Mouse (Mus musculus): ENCODE data around the gene Ephb3.
A peak's percentile ranks its signal among the peaks of the same experiment; 100 is the strongest.
"Not testable (repeated sequence)": the region's sequence is repeated elsewhere in the genome, so short reads cannot be mapped to it uniquely, and the experiment has no call there.

Gene Ephb3

DNA sequence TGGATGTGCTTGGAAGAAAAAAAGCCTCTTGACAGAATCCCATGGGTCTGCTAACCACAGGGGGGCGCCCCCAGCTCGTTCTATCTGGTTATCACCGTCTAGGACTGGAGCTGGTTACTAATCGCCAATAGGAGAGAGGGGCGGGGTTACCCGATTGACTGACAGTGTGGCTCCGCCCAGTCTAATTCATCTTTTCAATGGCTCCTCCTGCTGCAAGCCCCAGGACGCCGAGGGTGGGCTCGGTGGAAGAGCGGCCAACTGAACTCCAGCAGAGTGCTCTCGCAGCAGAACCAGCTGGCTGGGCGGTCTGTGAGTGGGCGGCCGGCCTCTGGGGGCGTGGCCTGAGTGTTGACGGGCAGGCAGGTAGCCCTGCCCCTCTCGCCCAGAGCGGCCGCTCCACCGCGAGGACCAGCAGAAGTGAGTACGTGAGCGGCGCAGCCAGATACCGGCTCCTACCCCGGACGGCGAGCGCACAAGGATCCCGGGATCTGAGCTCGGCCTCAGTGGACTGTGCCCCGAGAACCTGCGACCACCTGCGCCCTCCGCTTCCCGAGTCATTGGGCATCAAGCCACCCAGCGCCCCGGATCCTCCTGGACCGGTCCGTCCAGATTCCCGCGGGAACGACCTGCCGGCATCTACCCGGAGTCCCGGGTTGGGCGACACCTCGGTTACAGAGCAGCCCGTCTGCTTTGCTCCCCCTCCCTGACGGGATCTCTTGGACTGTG lies at the start of gene Ephb3:
Ephb3 (plus strand) TSS at position 389 of the 726 bp plus-strand sequence.
- peak; percentile 98 for DNase-seq (ENCODE audit: low spot score)

DNA sequence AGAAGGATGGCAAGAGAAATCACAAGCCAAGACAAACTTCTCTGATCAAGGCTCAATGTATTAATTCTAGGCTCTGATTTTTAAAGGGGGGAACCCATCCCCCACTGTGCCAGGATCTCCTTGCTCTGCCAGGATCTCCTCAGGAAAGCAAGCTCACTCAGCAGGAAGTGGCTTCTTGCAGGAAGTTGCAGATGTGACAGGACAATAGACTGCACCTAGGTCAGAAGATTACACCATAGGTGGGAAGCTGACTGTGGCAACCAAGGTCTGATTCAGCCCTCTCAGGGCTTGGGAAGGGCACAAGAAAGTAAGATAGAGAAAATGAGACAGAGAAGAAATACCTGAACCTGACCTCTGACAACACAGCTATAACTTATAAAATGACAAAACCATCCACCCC lies 48.3 kb upstream of the Ephb3 start:
- not testable (repeated sequence) for DNase-seq (ENCODE audit: low spot score)

DNA sequence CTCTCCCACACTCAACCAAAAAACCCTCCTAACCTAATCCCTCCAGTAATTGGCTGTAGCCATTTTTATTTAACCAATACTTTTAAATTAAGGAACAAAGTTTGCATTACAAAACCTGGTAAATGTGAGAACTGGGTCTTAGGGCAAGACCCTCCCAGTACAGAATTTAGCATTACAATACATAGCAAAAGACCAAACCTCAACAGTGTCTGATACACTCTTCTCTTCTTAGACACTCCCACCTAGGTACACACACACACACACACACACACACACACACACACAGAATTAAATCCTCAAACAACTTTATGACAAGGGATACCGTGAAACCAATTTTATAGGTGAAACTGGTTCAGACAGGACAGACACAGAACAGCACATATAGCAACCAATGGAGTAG lies 45.3 kb upstream of the Ephb3 start:
- DNase-seq (ENCODE audit: low spot score), result not testable (repeated sequence)

DNA sequence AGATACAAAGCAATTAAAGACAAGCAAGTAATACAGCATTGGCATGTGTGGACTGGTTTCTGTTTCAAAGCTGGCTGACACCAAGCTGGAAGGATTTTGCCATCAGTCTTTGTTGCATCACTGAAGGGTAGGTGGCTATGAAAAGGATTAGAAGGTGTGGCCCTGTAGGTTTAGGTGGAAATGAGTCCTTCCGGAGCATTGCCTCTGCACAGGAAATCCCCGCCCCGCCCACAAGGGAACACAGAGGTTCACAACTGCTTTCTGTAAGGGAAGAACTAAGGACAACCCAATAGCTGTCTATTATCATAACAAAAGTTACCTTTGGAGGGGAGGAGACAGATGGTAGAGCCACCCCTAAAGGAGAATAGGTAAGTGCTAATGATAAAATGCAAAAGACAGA lies 41.1 kb upstream of the Ephb3 start:
- not testable (repeated sequence) for DNase-seq (ENCODE audit: low spot score)

DNA sequence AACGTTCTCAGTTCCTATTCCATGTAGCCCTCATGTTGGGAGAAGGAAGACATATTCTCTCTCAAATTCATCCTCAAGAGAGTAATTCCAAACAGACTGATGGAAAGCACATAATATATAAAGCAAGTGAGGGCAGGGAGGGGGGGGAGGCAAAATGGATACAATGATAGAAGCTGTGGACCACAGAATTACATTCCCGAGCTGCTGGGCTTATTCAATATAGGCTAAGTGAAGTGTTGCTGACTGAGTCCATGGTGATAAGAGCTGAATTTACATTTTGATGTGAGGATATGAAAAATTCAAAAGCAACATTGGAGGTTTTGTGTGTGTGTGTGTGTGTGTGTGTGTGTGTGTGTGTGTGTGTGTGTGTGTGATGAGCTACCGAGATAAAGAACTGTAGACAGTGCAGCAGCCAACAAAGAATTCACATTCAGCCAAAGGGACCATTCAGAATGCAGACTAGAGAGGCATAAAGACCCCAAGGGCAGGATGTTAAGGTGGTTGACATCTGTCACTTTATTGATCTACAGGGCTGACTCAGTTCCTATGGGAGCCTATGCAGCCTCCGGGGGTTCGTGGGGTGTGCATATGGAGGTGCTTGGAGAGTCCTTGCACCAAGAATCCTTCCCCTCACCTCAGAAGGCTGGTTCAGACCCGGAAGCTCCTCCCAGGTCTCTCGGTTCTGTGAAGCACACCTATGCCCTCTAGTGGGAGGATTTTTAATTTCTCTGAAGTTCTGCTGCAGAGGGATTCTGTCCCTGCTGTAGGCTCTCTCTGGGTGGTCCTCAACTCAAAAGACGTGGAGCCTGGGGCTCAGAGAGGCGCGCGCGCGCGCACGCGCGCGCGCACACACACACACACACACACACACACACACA lies 39.0 kb upstream of the Ephb3 start:
- peak; percentile 10 for DNase-seq (ENCODE audit: low spot score)

DNA sequence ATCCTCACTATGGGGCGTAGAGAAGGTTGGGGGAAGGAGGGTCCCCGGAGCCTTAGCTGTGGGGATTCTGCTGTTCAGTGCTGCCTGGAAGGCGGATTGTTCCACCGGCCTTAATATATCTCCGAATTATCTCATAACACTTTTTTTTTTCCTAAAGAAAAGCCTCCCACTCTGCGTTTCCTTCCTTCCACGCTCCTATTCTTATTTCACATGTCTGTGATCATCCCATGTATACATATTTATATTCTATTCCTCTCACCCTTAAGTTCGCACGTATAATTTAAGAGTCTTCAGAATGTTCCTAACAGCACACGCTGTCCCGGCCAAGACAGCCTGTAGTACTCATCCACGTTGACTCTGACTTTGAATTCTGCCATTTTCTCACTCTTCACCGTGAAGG lies 35.8 kb upstream of the Ephb3 start:
- DNase-seq (ENCODE audit: low spot score), result no peak

DNA sequence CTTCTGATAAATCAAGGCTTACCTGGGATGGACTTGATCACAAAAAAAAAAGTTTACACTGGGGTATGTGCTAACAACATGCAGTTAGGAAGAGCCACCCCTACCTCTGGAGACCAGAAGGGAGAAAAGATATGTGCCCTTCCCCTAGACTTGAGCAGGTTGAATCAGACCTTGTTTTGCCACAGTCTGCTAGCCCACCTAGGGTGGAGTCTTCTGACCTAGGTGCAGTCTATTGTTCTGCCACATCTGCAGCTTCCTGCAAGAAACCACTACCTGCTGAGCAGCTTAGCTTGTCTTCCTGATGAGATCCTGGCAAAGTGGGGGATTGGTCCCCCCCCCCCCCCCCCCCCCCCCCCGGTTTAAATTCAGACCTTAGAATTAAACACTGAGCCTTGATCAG lies 29.3 kb upstream of the Ephb3 start:
- no peak for DNase-seq (ENCODE audit: low spot score)

DNA sequence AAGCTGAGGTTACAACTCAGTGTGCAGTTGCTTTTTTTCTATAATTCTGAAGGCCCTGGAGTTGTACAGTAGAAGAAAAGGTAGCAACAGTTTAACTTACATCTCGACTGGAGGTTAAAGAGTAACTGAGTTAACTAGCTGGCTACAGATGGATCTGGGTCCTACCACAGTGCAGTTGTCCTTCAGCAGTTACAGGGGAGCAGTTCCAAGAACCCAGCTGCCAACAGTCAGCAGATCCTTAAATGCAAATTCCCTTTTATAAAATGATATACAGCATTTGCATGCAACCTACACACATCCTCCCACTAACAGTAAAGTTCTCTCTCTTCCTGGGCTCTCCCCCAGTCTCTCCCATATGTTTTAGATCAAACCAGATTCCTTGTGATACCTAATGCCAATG lies 22.4 kb upstream of the Ephb3 start:
- DNase-seq (ENCODE audit: low spot score), result no peak

DNA sequence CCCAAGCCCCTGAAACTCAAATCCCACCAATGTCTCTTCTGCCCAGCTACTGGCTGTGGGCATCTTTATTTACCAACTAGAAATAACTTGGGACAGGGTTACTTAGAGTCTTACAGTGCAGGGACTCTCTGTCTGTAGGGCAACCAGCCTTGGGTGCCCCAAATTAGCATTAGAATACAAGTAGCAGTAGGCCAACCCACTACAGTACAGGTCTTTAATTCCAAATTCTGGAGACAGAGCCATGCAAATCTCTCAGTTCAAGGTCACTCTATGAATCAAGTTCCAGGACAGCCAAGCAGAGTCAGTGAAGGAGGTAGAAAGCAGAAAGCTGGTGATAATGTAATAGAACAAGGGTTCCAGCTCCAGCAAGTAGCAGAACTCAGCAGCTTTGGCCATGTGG lies 19.9 kb upstream of the Ephb3 start:
- no peak for DNase-seq (ENCODE audit: low spot score)

DNA sequence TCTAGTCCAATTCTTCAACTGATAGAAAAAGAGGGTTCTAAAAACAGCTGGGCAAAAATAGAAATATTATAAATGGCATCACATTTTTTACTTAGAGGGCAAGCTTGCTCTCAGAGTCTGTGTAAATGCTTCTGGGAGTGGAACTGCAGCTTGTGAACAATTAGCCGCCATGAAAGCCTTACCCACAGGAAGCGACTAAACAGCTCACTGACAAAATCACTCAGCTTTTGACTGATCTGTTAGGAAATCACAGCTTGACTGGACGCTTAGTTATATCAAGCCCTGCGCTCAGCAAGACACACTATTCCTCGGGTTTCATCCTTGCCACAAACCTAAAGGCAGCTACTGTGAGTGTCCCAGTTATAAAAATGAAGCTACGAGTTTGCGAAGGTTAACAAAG lies 17.0 kb upstream of the Ephb3 start:
- DNase-seq (ENCODE audit: low spot score), result no peak

DNA sequence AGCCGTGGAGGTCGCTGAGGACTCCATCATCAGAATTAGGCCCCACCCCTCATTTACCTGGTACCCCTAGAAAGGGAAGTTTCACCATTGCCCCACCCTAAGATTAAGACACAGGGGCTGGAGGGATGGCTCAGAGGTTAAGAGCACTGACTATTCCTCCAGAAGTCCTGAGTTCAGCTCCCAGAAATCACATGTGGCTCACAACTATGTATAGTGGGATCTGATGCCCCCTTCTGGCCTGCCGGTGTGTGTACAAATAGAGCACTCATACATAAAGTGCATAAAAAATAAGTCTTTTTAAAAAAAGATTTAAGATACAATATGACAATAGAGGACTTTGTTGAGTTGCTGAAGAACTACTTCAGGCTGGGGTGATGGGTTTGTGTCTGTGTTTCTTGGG lies 16.2 kb upstream of the Ephb3 start:
- no peak for DNase-seq (ENCODE audit: low spot score)

DNA sequence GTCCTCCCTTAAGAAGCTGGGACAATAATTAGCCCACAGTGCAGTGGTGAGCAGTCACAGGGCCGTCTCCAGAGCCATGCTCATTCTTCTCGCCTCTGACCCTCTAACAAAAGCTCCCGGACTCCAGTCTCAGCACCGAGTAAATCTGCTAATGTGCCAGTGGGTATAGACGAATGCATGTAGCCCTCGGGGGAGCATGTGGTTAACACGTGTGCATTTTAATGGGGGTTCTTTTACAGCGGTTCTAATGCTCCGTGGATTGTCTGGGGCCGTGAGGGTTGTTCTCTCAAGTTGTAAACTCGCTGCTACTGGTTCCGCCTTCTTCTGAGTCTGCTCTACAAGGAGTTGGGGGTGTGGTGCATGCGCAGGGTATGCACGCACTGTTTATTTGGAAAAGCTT lies 13.0 kb upstream of the Ephb3 start:
- no peak for DNase-seq (ENCODE audit: low spot score)

DNA sequence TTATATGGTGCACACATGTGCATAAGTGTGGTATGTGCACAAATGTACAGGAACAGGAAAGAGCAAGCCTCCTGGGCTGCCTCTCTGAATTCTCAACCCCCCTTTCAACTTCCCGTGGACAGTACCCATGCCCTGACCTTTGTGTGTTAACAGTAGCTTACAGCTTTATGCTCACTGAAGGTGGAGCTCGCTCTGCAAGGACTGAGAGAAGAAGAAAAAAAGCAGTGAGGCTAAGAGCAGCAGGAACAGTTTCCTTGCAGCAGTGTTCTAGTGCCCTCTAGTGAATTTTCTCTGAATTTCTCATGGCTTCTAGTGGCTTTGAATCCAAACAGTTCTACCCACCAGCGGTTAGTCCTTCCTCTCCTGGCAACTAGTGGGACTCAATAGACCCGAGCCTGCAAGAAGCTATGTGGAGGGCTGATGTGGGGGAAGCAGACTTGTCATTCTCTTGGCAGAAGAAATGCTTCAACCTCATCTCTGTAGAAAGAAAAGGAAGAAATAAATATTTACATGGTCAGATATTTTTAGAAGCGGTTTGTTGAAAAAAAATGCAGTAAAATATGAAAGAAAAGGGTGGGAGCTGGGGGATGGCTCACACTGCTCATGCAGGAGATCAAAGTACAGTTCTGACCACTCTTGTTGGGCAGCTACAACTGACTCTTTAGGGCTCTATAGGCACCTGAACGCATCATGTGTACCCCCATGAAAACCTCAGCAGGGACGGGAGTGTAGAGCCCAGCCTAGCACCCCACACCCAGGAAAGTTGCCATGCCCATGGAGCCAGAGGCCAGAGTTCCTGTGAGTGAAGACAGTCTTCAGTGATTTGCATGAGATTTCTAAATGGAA lies 11.8 kb upstream of the Ephb3 start:
- DNase-seq (ENCODE audit: low spot score), result peak; percentile 50

DNA sequence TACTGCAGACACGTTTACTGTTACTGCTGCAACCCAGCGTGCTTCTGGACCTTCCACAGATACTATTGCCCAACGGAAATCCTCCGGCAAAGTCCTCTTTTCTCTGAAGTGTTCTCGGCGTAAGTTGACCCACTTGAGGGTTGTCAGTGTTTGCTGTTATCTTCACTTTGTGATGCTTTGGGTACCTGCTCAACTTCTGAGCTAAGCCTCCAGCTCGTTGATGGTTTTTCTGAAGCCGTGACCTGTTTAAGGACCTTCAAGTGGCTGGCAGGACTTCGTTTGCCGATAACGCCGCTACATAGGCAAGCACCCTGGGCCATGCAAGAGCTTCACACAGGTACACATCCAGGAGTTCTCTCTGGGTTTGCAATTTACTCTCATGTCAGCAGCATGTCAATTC lies 10.4 kb upstream of the Ephb3 start:
- DNase-seq (ENCODE audit: low spot score), result no peak

DNA sequence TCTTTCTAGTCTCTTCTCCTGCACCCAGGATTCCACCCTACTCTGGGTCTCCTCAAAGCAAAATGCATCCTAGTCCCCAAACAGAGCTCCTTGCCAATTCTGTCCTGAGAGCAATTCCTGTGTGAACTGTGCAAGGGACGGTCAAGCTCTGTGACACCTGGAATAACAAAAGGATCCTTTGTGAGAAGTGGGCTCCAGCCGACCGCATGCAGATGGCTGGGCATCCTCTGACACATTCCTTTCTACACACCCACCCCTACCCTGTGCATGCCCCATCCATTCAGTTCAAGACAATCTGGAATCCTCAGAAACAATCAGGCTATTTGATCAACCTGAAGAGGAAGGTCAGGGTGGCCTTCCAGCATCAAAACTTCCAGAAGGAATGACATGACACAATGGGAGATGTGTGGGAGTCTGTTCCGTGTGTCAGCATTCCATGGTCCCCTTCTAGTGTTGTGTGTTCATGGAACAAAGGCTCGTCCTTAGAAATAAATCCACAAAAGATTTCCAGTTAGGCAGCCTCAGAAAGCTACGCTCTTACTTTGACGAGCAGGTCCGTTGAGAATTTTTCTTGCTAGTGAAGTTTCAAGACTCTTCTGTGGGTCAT lies 9.2 kb upstream of the Ephb3 start:
- no peak for DNase-seq (ENCODE audit: low spot score)

DNA sequence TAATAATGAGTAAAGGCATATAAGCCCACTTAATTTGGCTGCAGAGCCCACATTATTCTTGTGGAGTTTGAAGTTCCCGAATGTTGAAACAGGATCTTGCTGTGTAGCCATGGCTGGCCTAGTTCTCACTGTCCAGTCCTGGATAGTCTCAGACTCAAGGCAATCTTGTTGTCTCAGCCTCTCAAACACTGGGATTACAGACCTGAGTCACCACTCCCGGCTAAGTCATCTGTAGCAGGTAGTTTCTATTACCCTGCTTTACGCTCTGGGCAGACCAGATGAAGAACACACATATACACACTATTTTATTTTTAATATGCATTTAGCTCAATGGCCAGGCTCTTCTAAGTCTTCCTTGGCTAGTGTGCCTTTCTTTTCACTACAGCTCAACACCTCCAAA lies 8.0 kb upstream of the Ephb3 start:
- no peak for DNase-seq (ENCODE audit: low spot score)

DNA sequence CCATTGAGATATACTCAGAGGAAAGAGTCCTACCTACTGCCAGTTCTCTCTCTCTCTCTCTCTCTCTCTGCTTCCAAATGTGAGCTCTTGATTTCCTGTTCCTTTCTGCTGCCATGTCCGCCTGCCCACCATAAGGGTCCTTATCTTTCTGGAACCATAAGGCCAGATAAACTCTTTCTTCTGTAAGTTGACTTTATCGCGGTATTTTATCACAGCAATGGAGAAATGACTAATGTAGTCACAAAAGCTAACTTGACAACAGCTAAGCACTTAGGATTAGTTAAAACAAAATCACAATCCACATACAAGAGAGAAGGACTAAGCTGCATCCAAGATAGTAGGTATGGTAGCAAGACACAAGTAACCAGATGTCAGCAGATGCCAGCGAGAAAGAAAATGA lies 7.0 kb upstream of the Ephb3 start:
- DNase-seq (ENCODE audit: low spot score), result no peak

DNA sequence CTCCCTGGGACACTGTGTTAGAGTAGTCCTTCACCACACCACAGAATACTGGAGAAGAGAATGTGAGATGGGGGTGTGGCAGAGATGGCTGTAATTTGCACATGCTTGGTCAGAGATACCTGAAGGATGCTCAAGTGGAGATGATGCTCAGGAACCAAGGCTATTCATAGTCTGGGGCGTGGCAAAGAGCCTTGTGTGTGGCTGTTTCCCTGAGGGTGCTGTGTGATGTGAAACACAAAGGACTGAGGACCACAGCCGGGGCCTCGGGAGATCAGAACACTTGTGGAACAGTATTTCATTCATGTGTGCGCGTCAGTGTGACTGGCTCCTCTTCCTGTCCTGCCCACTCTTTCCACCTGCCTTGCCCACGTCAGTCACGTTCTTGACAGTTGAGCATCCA lies 6.5 kb upstream of the Ephb3 start:
- DNase-seq (ENCODE audit: low spot score), result no peak

DNA sequence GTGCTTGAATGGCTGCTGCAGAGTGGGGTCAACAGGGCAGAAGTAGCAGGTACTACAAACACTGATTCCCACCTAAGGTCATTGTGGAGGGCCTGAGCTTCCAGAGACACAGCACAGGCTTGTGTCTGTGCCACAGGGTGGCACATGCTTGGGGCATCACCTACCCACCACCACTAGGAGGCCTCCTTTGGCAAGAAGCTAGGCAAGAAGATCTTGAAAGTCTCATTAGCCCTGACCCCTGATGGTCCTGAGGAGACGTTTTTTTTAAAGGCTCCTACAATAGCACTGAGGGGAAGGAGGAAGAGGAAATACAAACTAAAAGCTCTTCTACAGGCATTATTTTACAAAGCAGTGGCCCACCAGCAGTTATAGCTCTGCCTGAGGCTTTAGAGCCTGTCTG lies 6.0 kb upstream of the Ephb3 start:
- no peak for DNase-seq (ENCODE audit: low spot score)

DNA sequence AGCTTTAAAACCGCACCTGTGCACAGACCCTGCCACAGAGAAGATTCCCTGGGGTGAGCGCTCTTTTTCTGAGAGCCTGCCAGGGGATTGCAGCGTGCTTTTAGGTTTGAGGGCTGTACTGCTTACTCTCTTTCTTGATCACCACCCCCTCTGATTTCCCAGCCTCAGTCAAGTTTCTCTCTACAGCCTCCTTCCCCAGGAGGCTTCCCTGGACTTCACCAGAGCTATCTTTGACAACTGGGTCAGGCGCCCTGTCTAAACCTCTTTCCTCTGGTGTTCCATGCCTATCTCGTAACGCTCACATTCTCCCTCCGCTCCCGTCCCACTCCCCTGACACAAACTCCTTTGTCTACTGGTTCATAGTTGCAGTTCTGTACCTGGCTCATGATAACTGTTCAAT lies 5.1 kb upstream of the Ephb3 start:
- no peak for DNase-seq (ENCODE audit: low spot score)

DNA sequence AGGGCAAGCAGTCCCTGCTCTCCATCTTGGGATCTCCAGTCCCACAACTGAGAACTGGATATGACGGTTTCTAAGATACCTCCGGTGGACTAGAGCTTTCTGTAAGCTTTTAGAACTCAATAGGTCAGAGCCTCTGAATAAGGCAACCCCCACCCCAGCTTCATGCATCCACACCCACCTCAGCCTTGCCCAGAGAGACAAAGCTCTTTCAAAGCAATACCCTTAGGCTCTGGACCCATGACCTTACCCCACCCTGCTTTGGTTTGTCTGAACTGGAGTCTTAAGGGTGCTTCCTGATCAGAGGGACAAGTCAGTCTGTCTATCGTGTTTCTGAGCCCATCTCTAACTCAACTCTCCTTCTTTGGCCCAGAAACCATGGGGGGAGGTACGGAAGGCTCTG lies 1.8 kb upstream of the Ephb3 start:
- no peak for DNase-seq (ENCODE audit: low spot score)
